Mouse (Mus musculus) cerebellum, adult 9-10 months (tissue): ENCODE results near the gene Ripor1.
"Not testable (repeated sequence)": the region's sequence is repeated elsewhere in the genome, so short reads cannot be mapped to it uniquely, and the experiment has no call there.

Experiments
- DNase-seq: peaks from one replicate; pipeline ENCODE4 v3.0.0; 2022

Ripor1 gene

DNA sequence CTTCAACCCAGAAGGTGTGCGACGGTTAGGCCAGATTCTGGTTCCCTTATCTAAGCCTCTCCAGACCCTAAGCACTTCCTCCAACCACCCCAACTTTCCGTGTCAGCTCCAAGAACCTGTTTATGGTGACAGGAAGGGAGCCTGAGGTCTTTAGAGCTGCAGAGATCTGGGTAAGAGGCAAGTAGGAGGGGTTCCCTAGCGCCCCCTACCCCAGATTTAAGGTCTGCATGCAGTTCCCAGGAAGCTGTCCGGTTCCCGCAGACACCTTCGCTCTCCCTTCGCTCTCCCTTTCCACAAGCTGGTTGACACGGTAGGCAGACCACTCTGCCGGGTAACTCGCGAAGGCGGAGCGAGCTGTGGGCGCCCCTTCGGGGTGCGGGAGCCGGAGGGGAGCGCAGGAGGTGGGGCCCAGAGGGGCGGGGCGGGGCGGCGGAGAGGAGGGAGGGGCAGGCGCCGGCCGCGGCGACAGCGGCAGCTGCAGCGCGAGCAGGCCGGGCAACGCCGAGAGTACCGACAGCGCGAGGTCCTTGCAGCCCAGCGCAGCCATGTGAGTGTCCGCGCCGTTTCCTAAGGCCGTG is at the start of gene Ripor1:
Gene Ripor1 (plus strand): TSS at position 452 of the 578 bp plus-strand sequence.
- peak; percentile 76 for DNase-seq

- DNase-seq: no peak
These were observed 42.2 kb upstream of the Ripor1 start for GRCm38 (mm10) chr8:105562863-105563262.

DNA sequence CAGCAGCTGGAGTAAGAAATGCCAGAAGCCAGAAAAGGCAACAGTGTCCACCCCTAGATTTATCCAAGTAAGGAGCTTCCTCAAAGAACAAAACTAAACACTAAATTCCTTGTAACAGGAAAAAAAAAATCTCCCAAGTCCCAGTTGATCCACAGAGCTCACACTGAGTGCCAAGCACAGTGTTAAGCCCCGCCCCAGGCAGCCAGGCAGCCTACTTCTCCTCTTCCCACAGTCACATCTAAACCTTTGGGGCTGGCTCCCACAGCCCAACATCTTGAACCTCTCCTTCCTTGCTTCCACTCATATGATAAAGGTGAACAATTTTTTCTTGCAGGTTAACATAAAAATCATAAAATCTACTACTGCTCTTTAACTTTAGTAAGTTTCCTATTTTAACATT is 41.2 kb upstream of the Ripor1 start:
- DNase-seq: no peak

DNA sequence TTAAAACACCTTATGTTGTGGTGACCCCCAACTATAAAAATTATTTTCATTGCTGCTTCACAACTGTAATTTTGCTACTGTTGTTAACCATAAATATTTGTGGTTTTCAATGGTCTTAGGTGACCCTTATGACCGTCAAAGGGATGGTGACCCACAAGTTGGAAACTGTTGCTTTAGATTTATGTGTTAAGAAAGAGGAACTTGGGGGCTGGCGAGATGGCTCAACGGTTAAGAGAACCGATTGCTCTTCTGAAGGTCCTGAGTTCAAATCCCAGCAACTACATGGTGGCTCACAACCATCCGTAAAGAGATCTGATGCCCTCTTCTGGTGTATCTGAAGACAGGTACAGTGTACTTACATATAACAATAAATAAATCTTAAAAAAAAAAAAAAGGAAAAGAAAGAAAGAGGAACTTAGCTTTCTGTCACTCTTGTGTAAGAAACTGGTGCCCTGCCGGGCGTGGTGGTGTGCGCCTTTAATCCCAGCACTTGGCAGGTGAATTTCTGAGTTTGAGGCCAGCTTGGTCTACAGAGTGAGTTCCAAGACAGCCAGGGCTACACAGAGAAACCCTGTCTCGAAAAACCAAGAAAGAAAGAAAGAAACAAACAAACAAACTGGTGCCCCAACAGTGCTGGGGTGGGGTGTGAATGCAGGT is 40.4 kb upstream of the Ripor1 start:
- not testable (repeated sequence) for DNase-seq

DNA sequence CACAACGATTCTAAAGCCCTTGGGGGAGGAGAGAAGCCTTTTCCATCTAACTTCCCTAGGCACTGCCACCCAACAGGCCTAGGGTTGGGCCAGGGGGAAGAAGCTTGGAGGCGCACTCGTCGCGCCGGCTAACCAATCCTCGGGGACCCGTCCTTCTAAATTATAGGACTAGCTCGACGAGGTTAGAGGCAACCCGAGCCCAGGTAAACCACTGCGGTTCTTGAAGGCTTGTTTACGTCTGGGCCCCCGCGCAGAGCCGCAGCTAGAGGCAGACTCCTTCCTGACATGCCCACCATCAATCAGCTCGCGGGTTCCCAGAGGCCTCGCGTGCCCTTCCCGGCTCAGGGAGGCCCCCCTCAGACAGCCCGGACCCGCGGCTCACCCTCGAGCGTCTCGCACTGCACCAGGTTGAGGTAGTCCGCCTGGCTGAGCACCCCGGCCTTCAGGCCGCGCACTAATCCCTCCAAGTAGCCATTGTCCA is 39.6 kb upstream of the Ripor1 start:
- no peak for DNase-seq

DNA sequence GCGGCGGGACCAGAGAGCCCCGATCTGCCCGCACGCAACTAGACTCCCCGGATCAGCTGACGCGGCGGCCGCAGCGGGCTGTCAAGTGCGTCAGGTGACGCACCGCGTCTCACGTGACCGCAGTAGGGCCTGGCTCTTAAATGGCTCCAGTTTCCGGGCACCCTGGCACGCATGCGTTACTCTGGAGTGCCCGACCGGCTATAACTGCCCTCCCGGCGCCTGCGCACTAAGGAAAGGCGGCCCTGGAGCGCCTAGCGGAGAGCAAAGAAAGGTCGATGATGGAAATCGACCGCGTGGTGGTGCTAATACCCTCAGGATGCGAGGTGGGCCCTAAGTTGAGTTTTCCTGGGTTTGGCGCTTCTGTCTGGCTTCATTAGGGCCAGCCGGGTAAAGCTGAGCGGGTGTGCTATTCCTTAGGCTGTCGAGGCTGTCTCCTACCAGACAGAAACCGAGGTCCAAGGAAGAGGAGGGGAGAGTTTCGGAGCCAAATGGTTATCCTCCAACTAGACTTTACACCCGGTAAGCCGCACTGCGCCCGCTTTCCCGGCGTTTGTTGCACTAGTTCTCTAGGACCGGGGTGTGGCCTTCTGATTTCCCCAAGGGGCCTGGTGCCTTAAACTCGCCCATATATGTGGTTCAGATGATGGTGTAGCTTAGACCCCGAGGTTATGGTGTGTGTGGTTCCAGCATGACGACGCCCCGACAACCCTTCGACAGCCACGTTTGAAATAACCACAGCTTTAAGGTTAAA is 38.9 kb upstream of the Ripor1 start, which contains the start of gene Atp6v0d1:
Gene Atp6v0d1 (minus strand): TSS at position 96 of the 751 bp plus-strand sequence.
- peak; percentile 100 for DNase-seq

DNA sequence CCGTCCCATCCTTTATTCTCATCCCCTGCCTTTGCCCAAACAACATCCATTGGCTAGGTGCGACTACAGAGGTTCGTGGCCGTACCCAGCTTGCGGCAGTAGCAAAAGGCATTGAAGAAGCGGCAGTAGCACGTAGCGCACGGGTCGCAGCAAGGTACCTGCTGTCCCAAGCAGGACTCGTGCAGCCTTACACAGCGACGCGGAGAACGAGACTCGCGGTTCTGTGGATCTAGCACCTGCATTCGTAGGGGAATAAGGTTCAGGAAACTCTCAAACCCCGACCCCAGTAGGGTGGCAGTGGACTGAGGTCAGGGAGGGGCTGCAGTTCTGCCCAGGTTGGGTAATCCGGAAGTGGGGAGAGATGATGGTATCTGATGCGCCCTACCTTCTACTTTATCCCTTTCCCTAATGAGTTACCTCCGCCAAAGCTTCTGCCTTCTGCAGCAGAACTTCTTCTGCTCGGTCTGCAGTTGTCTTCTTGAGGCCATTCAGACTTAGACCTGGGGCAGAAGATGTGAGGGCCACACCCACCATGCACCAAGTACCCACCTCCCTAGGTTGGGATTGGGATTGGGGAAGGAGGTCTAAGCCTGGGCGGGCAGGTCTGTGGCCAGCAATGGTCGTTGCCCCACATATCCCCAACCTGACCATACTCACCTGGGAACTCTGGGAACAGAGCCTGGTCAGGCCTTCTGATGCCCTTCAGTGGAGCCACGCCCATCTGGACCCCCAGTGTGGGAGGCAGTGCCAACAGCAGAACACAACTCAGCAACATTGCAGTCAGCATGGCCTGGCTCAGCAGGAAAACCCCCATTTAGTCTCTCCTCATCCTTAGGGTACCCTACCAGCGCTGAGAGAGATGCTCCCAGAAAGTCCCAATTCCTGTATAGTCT is 38.1 kb upstream of the Ripor1 start:
- peak; percentile 57 for DNase-seq

DNA sequence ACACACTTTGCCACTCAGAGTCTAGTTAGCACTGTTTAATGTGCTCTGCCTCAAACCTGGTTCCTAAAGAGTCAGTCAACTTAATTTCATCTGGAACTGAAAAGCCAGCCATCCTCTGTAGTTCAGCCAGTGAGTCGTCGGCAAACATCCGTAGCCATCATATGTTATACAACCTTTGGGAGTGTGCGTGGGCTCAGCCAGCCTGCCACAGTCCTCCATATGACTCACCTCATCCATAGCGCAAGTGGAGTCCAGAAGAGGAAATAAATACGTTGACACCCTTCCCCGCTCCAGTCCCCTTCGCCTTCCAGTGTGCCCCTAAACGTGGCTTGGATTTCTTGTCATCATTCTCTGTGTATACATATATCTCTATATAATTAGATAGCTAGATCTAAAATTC is 33.2 kb upstream of the Ripor1 start:
- DNase-seq: no peak

DNA sequence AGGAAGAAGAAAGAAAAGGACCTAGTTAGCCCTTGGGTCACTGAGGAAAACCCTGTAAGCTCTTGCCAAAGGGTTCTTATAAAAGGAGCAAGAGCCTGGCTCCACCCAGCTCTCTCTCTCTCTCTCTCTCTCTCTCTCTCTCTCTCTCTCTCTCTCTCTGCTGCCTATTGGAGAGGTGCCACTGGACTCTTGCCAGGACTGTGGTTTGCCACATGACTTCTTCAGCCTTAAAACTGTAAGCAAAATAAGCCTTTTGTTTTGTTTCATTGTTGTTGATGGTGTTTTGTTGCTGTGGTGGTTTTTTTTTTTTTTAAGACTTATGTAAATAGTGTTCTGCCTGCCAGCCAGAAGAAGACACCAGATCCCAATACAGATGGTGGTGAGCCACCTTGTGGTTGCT is 31.6 kb upstream of the Ripor1 start:
- no peak for DNase-seq

GRCm38 (mm10) chr8:105574741-105575140 is 30.3 kb upstream of the Ripor1 start:
- no peak for DNase-seq

- DNase-seq: peak; percentile 38
These were observed 29.5 kb upstream of the Ripor1 start for GRCm38 (mm10) chr8:105575538-105575937.

DNA sequence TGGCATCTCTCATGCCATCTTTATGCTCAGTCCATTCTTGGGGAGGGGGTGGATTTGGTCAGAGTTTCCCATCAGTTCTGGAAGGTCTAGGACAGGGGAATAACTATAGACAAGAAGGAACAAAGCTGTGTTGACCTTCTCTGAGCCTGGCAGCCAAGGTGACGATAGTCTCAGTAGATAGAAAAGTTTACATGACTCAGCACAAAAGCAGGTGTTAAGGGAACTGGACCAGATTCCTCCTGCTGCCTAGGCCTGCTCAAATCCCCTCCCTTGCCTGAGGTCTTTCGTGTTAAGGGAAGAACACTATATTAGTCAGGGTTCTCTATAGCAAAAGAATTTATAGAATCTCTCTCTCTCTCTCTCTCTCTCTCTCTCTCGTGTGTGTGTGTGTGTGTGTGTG is 25.3 kb upstream of the Ripor1 start:
- no peak for DNase-seq

- no peak for DNase-seq
These were observed 12.6 kb upstream of the Ripor1 start for GRCm38 (mm10) chr8:105592431-105592830.

DNA sequence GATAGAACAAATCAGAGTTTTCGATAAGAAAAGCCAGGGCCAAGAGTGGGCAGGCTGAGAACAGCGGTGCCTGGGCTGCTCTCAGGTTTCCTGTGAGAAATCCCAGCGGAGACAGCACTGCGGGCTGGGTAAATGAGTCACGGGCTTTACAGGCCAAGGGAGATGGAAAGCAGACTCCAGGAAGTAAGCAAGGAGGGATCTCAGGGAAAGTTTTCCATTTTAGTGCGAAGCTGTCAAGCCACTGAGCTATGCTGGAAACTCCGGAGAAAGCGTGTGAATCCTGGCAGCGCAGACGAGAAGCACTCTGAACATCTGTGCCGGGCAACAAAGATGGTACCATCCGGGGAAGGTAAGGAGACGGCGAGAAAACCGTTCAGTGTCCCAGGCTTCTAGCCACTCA is 11.2 kb upstream of the Ripor1 start:
- no peak for DNase-seq

- DNase-seq: no peak
These were observed 10.4 kb upstream of the Ripor1 start for GRCm38 (mm10) chr8:105594451-105595242.

DNA sequence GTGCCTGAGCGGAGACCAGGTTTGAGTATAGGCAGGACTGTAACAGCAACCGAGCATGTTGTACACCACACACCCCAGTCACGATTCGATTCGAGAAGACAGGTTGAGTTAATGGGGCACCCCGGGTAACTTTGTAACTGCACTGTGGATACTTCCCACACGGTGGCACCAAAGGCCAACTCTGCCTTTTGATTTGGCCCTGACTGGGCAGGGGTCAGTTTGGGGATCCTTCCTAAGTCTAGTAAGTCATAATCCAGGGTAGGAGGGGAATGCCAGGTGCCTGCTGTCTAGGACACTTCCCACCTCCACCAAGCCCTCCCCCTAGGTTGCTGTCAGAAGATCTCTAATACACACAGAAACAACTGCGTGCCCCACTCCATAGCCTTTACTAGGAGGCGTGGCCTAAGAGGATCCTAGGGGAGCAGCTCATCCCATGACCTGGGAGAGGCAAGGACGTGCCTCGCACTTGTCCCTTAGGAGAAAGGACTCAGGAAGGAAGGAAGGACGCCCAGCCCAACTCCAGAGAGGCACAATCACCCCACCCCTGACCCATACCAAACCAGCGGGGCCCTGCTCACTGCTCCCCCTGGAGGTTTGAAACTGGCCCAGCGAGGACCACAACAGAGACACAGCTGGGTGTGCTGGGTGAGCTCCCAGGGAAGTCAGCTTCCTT is 8.6 kb upstream of the Ripor1 start:
- peak; percentile 65 for DNase-seq

GRCm38 (mm10) chr8:105598777-105599176 is 6.3 kb upstream of the Ripor1 start:
- DNase-seq: no peak

GRCm38 (mm10) chr8:105601301-105601700 is 3.8 kb upstream of the Ripor1 start:
- DNase-seq: no peak

DNA sequence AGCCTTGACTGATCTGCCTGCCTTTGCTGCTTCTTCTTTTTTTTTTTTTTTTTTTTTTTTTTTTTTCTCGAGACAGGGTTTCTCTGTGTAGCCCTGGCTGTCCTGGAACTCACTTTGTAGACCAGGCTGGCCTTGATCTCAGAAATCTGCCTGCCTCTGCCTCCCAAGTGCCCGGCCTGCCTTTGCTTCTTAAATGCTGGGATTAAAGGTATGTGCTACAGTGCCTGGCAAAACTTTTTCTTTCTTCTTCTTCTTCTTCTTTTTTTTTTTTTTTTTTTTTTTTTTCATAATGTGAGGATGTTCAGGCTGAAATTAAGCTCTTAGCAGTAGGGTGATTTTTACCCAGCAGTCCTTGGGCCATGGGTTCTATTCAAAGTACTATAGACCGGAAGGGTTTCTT is 2.5 kb upstream of the Ripor1 start:
- DNase-seq: not testable (repeated sequence)

DNA sequence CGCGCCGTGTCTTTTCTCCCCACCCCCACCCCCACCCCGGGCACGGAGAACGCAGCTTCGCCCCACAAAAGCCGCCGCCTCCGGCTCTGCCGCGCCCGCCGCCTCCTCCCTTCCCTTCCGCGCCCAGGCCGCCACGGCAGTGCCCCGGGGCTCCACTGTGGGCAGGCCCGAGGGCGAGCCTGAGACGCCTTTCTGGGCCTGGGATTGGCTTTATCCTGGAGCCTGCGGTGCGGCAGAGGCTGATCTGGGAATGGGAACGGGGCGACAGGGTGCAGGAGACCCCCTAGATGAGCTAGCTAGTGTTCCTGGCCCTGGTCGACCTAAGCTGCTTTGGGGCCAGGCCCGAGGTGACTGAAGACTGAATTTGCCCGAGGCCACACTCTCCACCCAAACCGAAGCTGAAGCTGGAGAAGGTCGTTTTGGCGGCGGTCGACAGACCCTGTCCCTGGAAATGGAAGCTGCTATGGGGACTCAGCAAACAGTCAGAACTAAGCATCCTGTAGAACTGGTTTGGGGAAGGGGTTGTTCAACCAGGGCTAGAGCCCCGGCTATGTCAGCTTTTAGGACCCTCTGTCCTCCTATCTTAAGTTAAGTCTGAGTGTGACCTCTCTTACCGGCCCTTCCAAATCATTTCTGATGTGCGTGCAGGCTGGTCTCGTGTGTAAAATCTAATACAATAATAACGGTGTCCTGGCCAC is 585 bp downstream of the Ripor1 start:
- peak; percentile 41 for DNase-seq
